Mouse (Mus musculus) intestine, embryonic 14.5 days (tissue): ENCODE measurements around the gene Rreb1. TPM values are rescaled to one million over a fixed set of nuclear protein-coding genes. Genes with fewer than 3 reads are reported as not detected.

Experiments
- ATAC-seq: fragments of 200-750 bp; cut with Nextera tagmentation; replicated peaks from 2 replicates; pipeline ENCODE4 v1.8.0; 2017; ENCODE audit warnings: low read depth, moderate number of reproducible peaks, moderate TSS enrichment, moderate library complexity; ENCODE audit not compliant: low FRiP score, low TSS enrichment
- DNase-seq: peaks from one replicate; pipeline ENCODE4 v3.0.0-alpha.2; 2018; ENCODE audit warnings: low spot score
- H3K27ac ChIP-seq: fragments of 300-500 bp; sonication (generic); 2 replicates; pipeline ENCODE4 v1.5.1; 2014; ENCODE audit warnings: low read depth, mild to moderate bottlenecking, control low read depth
- H3K27me3 ChIP-seq: fragments of 300-500 bp; sonication (generic); replicated peaks from 2 replicates; pipeline ENCODE4 v1.6.1; 2014; ENCODE audit warnings: low read length, control low read depth; ENCODE audit not compliant: control insufficient read depth, insufficient read depth
- H3K36me3 ChIP-seq: fragments of 300-500 bp; sonication (generic); 2 replicates; pipeline ENCODE4 v1.6.1; 2014; ENCODE audit warnings: low read length, control low read depth; ENCODE audit not compliant: control insufficient read depth, insufficient read depth
- H3K4me1 ChIP-seq: fragments of 300-500 bp; sonication (generic); replicated peaks from 2 replicates; pipeline ENCODE4 v1.6.1; 2014; ENCODE audit warnings: low read length, control low read depth, mixed read lengths; ENCODE audit not compliant: control insufficient read depth, insufficient read depth
- H3K4me2 ChIP-seq: fragments of 300-500 bp; sonication (generic); 2 replicates; pipeline ENCODE4 v1.6.1; 2014; ENCODE audit warnings: low read length
- H3K4me3 ChIP-seq: fragments of 300-500 bp; sonication (generic); 2 replicates; pipeline ENCODE4 v1.5.1; 2014; ENCODE audit warnings: low read depth, low read length, control low read depth, mixed read lengths
- H3K9ac ChIP-seq: fragments of 300-500 bp; sonication (generic); 2 replicates; pipeline ENCODE4 v1.6.1; 2014; ENCODE audit warnings: mild to moderate bottlenecking, low read length
- H3K9me3 ChIP-seq: fragments of 300-500 bp; sonication (generic); 2 replicates; pipeline ENCODE4 v1.6.1; 2016; ENCODE audit warnings: low read length, control low read depth; ENCODE audit not compliant: control insufficient read depth
- WGBS: fragments of 180-500 bp; shearing (Covaris S2); extraction: QIAGEN DNeasy Blood & Tissue Kit; methylation state at CpG from one replicate; pipeline ENCODE4 v1.1.7; 2014; 5-methylcytosine and 5-hydroxymethylcytosine counted together
- polyA plus RNA-seq: library from polyadenylated mRNA; unstranded; fragments of >200 nt; fragmentation: Nextera tagmentation; extraction: Ambion mirVana; gene quantifications from 2 replicates; pipeline ENCODE4 v1.2.1, GENCODE M21; 2014

The Rreb1 gene
- polyA plus RNA-seq, 1 experiment from 2014 or later: 20.3 TPM

GRCm38 (mm10) chr13:37945392-37945791 lies 167.2 kb downstream of the Rreb1 start:
- Histone ChIP-seq H3K9me3 (no peaks in the 10 kb centered on the region), H3K4me2 (no peak overlapping the region), H3K9ac (no peak overlapping the region), H3K36me3 (peaks cover 44% of the 10 kb centered on the region), H3K4me1 (no peaks in the 10 kb centered on the region), H3K27ac (no peak overlapping the region), H3K4me3 (no peak overlapping the region), H3K27me3 (no peaks in the 10 kb centered on the region)
- 84% methylated on average over 8 of the region's 8 CpGs for WGBS
- ATAC-seq (no peak), DNase-seq (no peak)

DNA sequence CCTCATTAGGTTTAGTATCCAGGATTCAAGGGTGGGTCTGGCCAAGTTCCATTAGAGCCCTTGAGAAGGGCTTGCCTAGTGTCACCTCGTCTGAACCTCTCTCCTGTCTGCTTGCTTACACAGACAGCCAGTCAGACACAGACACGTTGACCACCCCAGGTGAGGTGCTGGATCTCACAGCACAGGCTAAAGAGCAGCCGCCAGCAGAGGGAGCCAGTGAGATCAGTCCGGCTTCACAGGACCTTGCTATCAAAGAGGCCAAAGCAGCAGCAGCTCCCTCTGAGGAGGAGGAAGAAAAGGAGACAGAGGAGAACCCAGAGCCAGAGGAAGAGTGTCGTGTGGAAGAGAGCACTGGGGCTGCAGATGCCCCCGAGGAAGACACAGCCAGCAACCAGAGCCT lies 168.5 kb downstream of the Rreb1 start:
- peak; percentile 92 for DNase-seq
- Histone ChIP-seq H3K4me3 (no peak overlapping the region), H3K27me3 (no peaks in the 10 kb centered on the region), H3K4me1 (no peaks in the 10 kb centered on the region), H3K4me2 (no peak overlapping the region), H3K9ac (no peak overlapping the region), H3K36me3 (peaks cover 53% of the 10 kb centered on the region), H3K9me3 (no peaks in the 10 kb centered on the region), H3K27ac (no peak overlapping the region)
- no peak for ATAC-seq
- 21% methylated on average over 6 of the region's 6 CpGs for WGBS

DNA sequence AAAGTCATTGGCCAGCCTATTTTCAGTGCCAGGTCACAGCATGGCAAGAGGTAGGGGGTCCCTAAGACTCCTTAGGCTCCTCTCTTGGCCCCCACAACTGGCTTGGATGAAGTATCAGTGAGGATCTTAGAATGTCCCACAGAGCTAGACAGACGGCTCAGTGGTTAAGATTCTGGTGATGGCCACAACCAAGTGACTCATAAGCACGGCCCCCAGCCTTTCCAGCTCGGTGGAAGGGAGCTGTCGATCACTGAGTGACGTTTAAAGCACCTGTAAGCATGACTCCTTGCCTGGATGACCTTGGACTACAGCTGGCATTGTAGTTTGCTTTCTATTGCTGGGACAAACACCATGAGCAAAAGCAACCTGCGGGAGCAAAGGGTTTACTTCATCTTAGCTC lies 174.8 kb downstream of the Rreb1 start:
- Histone ChIP-seq H3K4me2 (no peak overlapping the region), H3K9me3 (no peaks in the 10 kb centered on the region), H3K27ac (no peak overlapping the region), H3K9ac (no peak overlapping the region), H3K27me3 (no peaks in the 10 kb centered on the region), H3K4me3 (no peak overlapping the region), H3K36me3 (peaks cover 39% of the 10 kb centered on the region), H3K4me1 (no peaks in the 10 kb centered on the region)
- ATAC-seq: no peak
- no peak for DNase-seq
- WGBS: 90% methylated on average over 6 of the region's 6 CpGs

DNA sequence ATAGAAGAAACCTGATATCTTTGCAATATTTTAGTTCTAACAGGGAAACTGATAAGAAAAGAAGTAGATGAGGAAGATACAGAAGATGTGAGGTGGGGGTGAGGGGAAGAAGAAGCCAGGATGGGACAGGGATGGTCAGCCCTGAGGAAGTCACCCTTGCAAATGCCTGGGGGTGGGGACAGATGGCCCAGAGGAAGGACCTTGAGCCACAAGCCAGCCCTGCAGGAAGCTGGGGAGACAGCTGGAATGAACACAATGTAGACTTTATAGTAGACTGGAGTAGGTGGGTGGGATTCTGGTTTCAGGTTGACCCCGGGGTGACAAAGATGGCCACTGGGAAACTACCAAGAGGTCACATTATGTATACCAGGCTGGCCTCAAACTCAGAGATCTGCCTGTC lies 176.1 kb downstream of the Rreb1 start:
- DNase-seq (no peak), ATAC-seq (no peak)
- H3K27ac ChIP-seq: no peak overlapping the region
- whole genome bisulfite sequencing: 83% methylated on average over 1 of the region's 1 CpGs
- no peak overlapping the region for H3K4me2 ChIP-seq
- no peaks in the 10 kb centered on the region for H3K9me3 ChIP-seq
- H3K4me1 ChIP-seq: no peaks in the 10 kb centered on the region
- H3K36me3 ChIP-seq: peaks cover 26% of the 10 kb centered on the region
- no peaks in the 10 kb centered on the region for H3K27me3 ChIP-seq
- no peak overlapping the region for H3K4me3 ChIP-seq
- H3K9ac ChIP-seq: no peak overlapping the region

DNA sequence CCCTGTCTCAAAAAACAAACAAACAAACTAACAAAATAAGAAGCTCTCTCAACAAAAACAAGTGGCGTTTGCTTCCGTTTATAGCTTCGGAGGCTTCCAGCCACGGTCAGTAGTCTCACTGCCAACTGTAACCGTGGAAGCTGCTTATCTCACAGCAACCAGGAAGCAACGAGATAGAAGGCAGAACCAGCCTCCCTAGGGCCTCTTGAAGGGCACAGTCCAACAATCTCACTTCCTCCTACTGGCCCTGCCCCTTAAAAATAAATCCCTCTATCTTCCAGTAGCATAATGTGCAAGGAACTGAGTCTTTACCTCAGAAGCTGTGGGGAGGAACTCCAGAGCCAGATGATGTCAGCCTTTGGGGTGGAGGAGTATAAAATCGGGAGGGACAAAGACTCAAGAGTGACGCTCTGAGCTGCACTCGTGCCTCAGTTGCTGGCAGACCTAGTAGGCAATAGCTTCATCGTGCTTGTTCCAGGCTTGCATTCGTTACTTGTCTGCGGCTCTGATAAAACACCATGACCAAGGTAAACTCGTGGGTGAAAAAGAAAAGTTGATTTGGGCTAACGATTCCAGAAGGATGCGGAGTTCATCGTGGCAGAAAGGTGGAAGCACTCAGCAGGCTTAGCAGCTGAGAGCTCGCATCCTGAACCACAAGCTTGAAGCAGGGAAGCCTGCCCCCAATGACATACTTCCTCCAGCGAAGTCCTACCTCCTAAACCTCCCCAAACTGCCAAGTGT lies 180.5 kb downstream of the Rreb1 start:
- H3K36me3 ChIP-seq: no peaks in the 10 kb centered on the region
- WGBS: 86% methylated on average over 18 of the region's 18 CpGs
- no peak overlapping the region for H3K4me3 ChIP-seq
- no peaks in the 10 kb centered on the region for H3K27me3 ChIP-seq
- DNase-seq (no peak), ATAC-seq (no peak)
- no peaks in the 10 kb centered on the region for H3K9me3 ChIP-seq
- H3K4me2 ChIP-seq: no peak overlapping the region
- H3K9ac ChIP-seq: no peak overlapping the region
- H3K27ac ChIP-seq: no peak overlapping the region
- H3K4me1 ChIP-seq: no peaks in the 10 kb centered on the region

DNA sequence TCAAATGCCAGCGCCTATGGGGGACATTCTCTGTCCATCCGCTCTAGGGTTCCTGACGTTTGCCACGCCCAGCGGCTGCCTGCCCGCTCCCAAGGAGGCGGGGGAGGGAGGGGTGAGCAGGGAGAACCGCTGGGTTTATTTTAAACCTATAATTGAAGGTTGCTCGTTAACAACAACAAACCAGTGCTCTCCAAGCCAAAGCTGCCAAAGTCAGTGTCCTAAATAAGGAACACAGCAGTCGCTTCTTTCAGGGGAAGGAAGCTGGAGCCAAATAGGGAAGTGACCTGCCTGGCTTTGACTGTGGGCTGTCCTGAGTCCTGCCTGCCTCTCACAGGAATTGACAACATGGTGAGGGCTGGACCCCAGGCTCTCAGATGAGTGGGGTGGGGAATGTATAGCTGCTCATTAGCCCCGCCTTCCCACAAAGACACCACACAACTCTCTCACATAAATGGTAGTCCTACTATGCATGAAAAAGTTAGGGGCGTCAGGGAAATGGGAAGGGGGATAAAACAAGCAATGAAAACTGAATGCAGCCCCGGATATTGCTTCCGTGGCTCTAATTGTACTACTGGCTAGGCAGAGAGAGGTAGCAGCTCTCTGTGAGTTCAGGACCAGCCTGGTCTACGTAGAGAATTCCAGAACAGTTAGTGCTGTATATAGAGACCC lies 181.2 kb downstream of the Rreb1 start:
- Histone ChIP-seq H3K4me1 (peaks cover 6% of the 10 kb centered on the region), H3K9ac (no peak overlapping the region), H3K4me2 (no peak overlapping the region), H3K4me3 (no peak overlapping the region), H3K27ac (no peak overlapping the region), H3K36me3 (no peaks in the 10 kb centered on the region), H3K9me3 (no peaks in the 10 kb centered on the region), H3K27me3 (no peaks in the 10 kb centered on the region)
- ATAC-seq: no peak
- 75% methylated on average over 15 of the region's 15 CpGs for WGBS
- no peak for DNase-seq

GRCm38 (mm10) chr13:37959936-37960335 lies 181.7 kb downstream of the Rreb1 start:
- H3K4me3 ChIP-seq: no peak overlapping the region
- no peak overlapping the region for H3K27ac ChIP-seq
- WGBS: 85% methylated on average over 7 of the region's 7 CpGs
- no peaks in the 10 kb centered on the region for H3K9me3 ChIP-seq
- no peak for DNase-seq
- no peaks in the 10 kb centered on the region for H3K36me3 ChIP-seq
- peaks cover 10% of the 10 kb centered on the region for H3K4me1 ChIP-seq
- ATAC-seq: no peak
- no peak overlapping the region for H3K9ac ChIP-seq
- H3K4me2 ChIP-seq: no peak overlapping the region
- no peaks in the 10 kb centered on the region for H3K27me3 ChIP-seq

DNA sequence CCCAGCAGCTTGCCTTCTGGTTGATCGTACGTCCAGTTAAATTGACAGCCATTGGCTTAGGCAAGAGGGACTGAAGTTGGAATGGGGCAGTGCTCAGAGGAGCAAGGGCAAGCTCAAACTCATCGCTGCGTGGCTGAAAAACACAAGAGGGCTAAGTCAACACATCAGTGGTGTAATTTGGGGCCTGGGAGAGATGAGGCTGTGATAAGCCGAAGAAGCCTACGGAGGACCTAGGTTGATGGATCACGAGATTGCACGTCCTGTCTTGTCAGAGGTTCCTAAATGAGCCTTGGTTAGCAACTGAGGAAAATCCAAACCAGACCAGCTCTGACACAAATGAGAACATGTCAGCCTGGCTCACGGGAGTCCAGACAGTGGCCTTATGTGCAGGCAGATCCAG lies 184.3 kb downstream of the Rreb1 start:
- DNase-seq (no peak), ATAC-seq (no peak)
- no peaks in the 10 kb centered on the region for H3K36me3 ChIP-seq
- H3K4me1 ChIP-seq: peaks cover 27% of the 10 kb centered on the region
- H3K27ac ChIP-seq: no peak overlapping the region
- 75% methylated on average over 9 of the region's 9 CpGs for WGBS
- no peak overlapping the region for H3K4me2 ChIP-seq
- H3K27me3 ChIP-seq: no peaks in the 10 kb centered on the region
- no peaks in the 10 kb centered on the region for H3K9me3 ChIP-seq
- no peak overlapping the region for H3K4me3 ChIP-seq
- no peak overlapping the region for H3K9ac ChIP-seq
